Mouse (Mus musculus) layer of hippocampus, adult 18-20 months (tissue): ENCODE data around the gene Nmt1. TPM values are rescaled to one million over a fixed set of nuclear protein-coding genes. Genes with fewer than 3 reads are reported as not detected.

Source experiments
- DNase-seq, 2 experiments: peaks; one replicate each; pipeline ENCODE4 v3.0.0; 2022; ENCODE audit warnings: low spot score in 2 of 2
- total RNA-seq, 2 experiments: library from RNA; stranded (reverse); gene quantifications; 2 replicates each; pipeline ENCODE4 v1.2.3; 2021

Nmt1 gene
- total RNA-seq, 2 experiments from 2014 or later = 166 to 172 TPM

DNA sequence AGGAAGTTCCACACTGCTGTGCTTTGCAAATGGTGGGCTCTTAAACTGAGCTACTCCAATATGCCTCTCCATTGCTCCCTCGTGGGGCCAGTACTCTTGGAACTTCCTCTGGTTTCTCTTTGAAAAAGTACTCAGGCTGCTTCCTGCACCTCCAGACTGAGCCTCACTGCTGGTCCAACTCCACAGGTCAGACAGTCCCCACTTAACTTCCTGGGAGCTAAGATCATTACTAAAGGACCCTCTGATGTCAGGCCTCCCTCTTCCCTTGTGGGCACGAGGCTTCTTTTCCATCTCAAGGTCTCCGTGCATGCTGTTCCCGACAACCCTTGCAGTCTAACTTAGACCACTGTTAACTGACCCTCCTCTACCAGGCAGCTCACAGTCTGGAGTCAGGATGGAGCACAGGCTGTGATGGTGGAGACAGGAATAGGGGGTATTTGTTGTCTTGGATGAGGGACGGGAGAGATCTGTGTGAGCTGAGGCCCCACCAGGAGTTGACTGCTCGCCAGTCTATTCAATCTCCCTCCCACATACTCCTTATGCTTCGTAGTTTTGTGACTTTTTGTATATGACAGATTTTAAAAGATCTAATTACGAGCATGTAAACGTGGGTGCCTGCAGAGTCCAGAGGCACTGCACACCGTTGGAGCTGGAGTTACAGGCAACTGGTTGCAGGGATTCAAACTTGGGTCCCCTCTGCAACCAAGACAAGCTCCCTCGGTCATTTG, 22.6 kb upstream of the Nmt1 start:
- peak in 1 of 2 experiments; percentile 68 for DNase-seq

DNA sequence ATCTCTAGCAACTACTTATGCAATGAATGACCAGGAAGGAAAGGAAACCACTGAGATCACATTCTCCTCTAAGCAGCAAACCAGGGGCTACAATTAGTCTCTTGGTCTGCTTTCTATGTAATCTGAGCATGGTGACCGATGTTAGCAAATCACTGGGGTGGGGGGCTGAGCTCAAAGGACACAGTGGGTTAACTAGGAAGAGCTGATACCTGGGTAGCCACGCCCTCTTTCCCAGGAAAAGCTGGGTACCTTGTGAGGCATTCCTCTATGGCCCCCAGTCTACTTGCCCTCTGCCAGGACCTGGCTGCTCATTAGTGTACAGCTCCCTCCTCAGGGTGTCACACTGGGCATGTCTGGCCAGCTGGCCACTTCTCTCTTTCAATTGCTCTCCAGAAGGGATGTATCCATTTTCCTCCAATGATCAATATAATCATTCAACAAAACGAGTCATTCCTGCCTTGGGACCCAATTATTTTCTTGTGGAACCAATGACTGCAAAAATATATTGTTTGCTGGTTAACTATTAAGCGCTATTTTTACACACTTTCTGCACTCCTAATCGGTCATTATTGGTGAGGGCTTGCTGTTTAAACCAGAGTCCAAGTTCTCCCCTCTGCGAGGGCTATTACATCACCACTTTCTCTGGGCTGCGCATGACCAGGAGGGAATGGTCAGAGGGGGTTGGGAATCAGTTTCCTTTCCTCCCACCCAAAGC, 21.5 kb upstream of the Nmt1 start:
- DNase-seq = no peak

DNA sequence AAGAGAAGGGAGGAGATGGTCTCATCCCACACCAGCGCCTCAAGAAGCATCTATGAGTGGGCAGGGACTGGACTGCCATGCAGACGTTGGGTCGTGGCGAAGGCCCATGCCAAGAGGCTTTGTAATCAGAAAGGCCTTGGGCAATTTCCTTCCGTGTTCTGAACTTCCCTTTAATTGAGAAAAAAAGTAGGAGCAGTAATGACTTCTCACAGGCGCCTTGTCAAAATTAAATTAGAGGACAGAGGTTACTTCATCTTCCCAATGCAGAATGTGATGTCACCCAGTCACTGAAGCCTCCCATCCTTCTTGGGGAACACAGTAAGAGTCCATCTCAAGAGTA, 21.0 kb upstream of the Nmt1 start:
- no peak for DNase-seq

DNA sequence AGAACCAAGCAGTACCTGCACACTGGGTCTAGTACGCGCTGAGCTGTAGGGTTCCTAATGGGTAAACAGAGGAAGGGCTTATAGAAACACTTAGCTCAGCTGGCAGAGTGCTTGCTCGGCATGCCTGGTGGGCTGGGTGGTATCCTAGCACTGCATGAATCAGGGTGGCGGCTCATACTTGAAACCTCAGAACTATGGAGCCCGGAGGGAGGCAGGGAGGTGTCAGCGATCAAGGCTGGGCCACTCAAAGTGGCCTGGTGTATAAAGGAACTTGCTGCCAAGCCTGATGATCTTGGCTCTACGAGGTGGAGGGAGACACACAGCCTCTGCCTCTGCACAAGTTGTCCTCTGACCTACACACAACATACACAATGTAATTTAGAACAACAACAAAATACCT, 19.4 kb upstream of the Nmt1 start:
- no peak for DNase-seq

DNA sequence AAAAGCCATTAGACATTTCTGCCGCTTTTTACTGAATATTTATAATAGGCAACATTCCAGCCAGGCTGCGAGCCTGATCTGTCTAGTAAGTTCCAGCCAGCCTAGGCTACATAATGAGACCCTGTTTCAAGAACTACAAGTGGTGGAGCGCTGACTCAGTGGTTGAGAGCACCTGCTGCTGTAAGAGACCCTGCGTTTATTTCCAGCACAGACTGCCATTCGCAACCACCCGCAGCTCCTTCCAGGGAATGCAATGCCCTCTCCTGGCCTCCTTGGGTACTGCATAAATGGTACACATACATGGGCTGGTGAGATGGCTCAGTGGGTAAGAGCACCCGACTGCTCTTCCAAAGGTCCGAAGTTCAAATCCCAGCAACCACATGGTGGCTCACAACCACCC, 18.8 kb upstream of the Nmt1 start:
- no peak for DNase-seq

DNA sequence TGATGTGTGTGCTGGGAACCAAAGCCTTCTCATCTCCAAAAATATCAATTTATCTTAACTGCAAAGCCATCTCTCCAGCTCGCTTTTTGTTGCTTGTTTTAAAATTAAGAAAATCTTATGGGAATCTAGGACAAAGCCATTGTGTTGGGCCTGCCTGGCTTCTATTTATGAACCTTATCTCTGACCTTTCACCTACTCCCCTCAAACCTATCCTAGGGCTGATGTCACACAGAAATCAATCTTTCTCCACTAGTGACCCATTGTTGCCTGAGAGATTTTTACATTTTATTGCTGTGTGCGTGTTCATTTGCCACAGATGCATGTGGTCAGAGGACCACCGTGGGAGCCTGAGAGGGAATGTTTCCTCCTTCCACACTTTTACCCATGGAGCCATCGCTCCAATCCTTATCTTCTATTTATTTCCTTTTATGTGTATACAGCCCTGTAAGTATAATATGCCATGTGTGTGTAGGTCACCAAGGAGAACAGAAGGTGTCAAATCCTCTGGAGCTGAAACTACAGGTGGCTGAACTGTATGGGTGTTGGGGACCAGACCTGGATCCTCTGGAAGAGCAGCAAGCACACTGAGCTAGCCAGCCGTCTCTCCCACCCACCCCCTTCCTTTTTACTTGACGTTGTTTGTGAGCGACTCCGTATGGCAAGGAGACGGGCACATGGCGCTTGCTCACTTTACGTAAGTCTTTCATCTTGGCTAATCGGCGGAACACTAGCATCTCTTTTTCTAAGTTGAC, 17.4 kb upstream of the Nmt1 start:
- no peak for DNase-seq

DNA sequence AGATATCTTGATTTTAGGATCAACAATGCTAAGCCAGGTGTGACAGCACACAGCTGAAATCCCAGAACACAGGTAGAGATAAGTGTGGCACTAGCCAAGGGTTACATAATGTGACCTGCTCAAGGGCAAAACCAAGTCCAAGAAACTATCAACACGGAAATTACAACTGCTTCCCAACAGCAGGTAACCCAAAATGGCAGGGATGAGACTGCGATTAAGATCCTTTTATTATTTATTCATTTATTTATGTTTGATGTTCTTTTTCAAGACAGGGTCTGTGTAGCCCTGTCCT, 16.8 kb upstream of the Nmt1 start:
- DNase-seq = no peak

DNA sequence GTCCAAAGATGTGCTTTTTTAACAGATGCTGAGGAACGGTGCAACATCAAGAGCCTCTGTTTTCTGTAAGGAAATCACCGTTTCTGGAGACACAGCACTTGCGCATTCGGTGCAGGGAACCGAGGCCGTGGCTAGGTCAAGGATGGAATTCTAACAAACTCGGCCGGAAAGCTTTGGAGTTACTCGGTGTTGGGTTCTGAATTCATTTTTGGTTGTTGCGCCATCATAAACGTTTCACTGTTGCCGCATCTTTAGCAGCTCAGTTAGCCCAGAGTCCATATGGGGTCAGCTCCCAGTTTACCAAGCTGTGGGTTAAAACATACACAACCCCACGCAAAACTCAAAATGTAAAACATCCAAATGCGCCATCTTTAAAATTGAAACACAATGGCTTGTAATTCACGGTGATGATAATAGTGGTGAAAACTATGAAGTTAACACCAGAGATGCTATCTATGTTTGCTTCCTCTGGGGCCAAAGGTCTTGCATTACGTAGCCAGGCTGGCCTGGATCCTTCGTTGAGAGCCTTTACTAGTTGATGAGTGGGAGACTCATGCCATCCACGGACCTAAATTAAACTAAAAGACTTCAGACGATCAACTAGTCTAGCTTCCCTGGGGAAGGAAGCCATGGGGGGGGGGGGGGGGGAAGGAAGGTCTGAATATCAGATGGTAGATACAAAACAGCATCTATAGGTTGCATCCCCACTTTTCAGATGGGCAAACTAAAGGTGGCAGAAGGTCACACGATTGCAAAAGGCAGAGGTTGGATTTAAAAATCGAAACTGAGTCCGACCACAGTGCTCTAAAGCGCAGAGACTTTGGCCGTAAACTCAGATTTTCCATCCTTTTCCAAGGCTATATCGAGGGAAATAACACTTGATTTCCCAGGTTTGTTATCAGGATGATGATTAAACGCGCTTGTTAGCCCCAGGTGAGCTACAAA, 11.8 kb upstream of the Nmt1 start:
- DNase-seq = no peak

DNA sequence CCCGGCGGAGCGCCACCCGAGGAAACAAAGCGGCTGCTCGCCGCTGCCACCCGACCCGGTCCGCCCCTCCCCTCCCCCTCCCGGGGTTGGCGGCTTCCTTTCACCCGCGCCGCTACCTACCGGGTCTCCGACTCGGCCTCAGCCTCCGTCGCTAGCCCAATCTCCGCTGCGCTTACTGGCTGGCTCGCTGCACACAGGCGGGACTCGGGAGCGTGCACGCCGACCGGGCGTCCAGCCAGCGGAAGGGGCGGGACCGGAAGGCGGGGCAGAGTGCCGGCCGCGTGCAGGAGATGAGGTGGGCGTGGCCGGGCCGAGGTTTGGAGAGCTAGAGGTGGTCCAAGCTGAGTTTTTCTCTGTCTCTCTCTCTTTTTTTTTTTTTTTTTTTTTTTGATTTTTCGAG, 11.1 kb upstream of the Nmt1 start:
- DNase-seq = peak; percentile 95 to 97

DNA sequence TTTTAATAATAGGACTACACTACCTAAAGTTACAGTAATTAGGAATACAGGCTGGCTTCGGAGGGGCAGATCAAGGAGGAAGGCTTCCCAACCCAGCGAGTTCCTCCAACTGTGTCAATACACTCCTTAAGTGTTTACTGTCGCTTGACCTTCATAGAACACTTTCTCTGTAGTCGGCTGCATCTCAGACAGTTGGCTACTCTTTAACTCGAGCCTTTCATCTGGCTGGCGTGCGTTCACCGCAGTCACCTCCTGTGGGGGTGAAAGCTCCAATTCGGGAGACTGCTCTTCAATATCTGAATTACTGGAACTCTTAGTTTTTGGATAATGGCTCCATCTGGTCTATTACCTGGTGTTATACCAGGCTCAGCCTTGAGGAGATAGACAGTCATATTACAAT, 10.3 kb upstream of the Nmt1 start:
- no peak for DNase-seq

DNA sequence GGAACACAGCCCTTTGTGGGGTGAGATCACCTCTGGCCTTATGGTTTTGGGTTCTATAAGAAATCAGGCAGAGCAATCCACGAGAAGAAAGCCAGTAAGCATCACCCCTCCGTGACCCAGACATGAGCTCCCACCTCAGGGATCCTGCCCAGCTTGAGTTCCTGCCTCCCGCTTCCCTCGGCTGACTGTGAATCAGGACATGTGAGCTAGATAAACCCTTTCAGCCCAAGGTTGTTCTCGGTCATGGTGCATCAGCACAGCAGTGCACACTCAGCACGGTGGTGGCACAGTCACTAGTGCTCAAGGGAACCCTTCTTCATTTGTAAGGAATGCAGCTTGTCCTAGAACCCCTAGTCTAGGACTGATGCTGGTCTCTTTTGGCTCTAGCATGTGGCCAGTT, 9.1 kb upstream of the Nmt1 start:
- DNase-seq = no peak

DNA sequence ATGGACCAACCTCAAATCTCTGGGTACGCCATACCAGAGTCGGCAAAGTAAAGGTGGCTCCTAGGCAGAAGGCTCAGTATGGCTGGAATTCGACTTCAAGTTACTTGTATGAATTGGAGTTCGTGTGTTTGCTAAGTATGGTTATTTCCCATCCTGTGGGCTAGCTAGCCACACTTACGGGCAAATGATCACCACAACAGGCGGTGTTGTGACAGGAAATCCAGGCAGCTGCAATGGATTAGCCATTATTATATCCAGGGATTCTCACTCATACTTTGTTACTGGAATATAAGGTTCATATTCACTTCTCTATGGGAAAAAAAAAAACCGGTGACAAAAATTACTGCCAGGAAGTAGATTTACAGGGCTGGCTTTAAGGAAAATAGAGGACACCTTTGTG, 8.7 kb upstream of the Nmt1 start:
- DNase-seq = no peak

DNA sequence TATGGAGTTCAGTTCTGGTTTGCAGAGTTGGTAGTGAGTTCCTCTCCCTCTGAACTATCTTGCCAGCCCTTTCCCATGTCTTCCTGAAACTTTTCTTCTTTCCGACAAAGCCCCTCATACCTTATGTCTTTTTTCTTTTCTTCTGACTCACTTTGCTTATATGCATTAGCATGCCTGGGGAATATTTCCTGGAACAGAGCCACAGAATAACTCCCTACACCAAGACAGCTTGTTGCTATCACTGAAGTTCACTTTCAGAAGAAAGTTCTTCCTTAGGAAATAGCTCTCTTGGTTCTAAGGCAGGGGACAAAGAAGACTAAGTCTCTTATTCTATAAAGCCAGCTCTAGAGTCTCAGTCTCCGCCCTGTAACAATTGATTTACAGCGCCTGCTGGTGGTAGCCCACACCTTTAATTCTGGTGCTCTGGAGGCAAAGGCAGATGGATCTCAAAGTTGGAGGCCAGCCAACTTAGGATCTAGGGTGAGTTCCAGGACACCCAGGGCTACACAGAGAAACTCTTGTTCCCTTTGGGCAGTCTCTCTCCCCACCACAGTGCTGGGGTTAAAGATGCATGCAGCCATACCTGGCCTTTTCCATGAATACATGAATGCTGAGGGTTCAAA, 7.2 kb upstream of the Nmt1 start:
- no peak for DNase-seq

DNA sequence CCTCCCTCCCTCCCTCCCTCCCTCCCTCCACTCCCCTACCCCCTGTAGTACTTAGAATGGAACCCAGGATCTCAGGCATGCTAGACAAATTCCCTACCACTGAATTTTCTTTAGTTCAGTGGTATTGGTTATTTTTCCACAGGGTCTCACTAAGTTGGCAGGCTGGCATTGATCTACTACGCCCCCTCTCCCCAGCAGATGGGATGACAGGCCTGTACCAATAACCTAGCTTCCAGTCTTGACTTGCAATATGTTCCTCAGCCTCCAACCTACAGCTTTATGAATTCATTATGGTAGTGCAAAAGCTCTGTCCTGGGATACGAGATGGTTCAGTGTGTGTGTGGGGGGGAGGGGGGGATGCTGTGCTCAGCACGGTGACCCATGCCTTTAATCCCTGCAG, 4.0 kb upstream of the Nmt1 start:
- peak in 1 of 2 experiments; percentile 88 for DNase-seq

DNA sequence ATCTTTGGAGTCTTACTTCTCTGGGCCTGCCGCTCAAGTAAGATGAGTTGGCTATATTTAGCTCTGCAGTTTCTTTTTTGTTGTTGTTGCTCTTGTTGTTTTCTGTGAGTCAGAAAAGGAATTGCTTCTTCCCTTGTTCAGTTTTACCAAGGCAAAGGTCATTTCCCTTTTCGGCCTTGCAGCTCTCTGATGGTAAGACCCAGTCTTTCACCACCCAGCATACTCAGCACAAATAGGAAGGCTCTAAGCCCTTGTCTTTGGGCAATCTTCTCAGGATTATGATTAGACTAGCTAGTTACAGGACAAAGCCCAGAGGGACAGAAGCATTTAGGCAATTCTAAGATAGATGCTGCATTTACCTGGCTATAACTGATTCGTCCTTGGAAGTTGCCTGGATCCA, 1.1 kb upstream of the Nmt1 start:
- no peak for DNase-seq

DNA sequence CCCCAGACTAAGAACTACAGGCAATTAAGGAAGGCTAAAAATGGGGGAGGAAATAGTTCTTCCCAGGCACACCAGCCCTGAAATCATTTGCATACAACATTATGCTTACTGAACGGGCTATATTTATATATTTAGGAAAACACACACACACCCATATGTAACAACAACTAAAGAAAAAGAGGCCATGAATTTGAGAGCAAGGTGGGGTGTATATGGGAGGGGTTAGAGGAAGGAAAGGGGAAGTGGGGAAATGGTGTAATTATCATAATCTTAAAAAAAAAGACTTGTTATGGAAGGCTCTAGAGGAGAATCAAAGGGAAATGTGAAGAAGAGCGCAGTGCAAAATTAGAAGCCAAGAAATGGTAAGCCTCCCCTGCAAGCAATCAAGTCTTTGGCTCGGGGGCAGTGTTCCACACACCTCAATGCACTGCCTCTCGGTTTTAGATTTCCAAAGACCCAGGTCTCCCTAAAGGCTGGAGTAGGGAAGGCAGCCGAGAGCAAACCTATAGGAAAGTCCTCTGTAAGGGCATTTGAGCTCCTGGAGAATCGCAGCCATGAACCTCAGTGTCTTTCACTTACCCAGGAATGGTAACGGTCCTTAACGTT, 317 bp upstream of the Nmt1 start:
- no peak for DNase-seq

DNA sequence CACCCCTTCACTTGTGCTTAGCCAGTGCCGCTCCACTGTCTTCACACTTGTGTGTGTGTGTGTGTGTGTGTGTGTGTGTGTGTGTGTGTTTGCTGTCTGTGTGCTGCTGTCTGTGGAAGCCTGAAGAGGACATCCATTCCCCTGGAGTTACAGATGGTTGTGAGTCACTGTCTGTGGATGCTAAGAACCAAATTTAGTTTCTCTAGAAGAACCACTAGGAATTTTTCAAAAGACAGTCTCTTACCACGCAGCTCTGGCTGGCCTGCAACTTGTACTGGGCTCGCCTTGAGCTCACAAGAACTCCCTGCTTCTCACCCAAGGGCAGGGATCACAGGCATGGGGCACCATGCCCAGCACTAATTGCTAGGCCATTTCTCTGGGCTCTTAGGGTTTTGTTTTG, 5.0 kb downstream of the Nmt1 start:
- peak in 1 of 2 experiments; percentile 71 for DNase-seq

DNA sequence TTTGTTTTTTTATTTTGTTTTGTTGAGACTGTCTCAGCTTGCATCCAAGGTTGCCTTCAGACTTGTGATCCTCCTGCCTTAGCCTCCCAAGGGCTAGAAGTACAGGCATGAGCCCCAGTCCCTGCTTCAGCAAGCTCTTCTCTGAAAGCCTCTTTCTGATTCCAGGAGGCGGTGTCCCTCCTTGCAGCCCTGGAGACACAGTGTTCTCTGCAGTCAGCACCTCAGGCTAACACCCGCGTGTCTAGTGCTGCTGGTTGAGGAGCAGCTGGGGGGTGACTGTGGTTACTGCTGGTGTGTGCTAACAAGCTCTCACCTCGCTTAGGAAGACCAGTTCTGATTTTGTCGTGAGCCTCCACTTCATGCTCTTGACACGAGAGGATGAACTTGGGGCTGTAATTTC, 7.0 kb downstream of the Nmt1 start:
- DNase-seq = no peak

DNA sequence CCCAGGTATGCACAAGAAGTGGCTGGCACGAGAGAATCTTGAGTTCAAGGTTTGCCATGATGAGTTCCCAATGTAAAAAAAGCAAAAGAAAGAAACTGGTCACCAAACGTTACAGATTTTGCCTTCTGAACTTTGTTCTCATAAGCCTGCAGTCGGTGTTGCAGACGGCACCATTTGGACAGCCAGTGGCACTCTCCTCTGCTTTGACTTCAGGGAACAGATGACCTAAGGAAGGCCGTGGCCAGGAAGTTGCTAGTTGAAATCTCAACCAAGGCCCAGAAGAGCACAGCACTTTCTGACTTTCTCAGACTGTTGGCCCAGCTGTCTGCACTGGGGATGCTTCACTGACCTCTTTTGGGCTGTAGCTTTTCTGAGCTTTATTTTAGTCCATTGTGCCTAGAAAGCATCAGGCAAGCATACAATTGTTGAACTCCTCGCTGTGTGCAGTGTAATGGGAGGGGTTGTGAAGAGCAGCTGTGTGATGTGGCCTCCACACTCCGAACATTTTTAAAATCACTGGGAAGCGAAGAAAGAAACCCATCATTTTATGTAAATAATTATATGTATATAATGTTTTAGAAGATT, 9.0 kb downstream of the Nmt1 start:
- no peak for DNase-seq

DNA sequence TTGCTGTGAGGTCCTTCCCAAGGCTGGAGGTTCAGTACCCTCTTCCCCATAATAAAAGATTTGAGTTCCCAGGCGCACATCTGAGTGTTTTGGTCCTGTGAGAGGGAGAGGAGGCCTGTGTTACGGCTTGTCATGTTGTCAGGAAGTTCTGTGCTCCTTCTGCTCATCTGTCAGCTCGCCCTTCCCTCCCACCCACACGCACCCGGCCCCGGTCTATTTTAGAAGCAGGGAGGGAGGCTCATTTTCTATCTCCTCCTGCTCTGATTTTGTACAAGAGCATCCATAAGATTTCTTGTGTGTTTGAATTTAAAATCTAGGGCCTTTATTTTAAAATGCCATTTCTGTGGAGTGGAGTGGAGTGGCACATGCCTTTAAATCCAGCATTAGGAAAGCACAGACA, 10.0 kb downstream of the Nmt1 start:
- DNase-seq = peak in 1 of 2 experiments; percentile 79
